36 mouse cellular contexts compared by ENCODE assay signal in the genomic region with DNA sequence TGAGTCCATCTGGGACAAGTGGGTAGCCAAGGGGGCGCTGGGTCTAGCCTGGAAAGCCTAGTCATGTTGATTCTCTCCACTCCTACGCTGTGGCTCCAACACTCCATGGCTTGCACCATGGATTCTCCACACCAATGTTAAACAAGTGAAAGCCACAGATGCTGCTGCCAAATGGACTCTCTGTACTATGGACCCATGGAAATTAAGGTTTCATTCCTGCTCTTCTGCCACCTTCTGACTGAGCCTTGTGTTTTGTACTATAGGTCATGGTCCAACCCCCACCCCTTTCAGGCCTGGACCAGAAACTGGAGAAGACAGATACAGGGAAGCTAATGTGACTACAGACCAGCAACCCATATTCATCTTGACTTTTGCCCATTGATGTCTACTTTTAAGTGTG. TPM values are rescaled to one million over a fixed set of nuclear protein-coding genes. Genes with fewer than 3 reads are reported as not detected.
DNase-seq lines count a peak whose midpoint lies in the region; ATAC-seq and TF ChIP-seq lines count a peak whose summit lies in the region.
"Had no signal": no experiment of that assay in that cellular context is flagged by ENCODE, and none has a peak within 500 bp of the region (broad histone marks: within the 10 kb centered on the region; RNA-seq: fewer than 3 reads in every experiment).

No protein-coding gene starts in this region.

- TF ChIP-seq POLR2A in liver, adult 2 months (IDR thresholded peaks at IDR 0.05; ENCODE audit: extremely low read depth, insufficient read depth, low read length), result no peak

- H3K36me3 ChIP-seq in liver, adult 2 months (ENCODE audit: control insufficient read depth, insufficient read depth, low read length), result no peaks in the 10 kb centered on the region
- no peaks in the 10 kb centered on the region for H3K36me3 ChIP-seq in liver, embryonic 12.5 days
- H3K36me3 ChIP-seq: heart, embryonic 13.5 days; hindbrain, embryonic 15.5 days; limb, embryonic 15.5 days; neural tube, embryonic 12.5 days had no signal

- no peaks in the 10 kb centered on the region for H3K9me3 ChIP-seq in liver, embryonic 12.5 days (replicated peaks)
- H3K9me3 ChIP-seq: heart, embryonic 13.5 days; hindbrain, embryonic 15.5 days; limb, embryonic 15.5 days; neural tube, embryonic 12.5 days had no signal

- TF ChIP-seq CTCF in liver, adult 2 months (IDR thresholded peaks at IDR 0.05; ENCODE audit: low read depth, low read length), result no peak

- WGBS in liver, adult 2 months, result 36% methylated on average over 2 of the region's 2 CpGs
- 73% methylated on average over 2 of the region's 2 CpGs for WGBS in liver, embryonic 12.5 days (ENCODE audit: insufficient replicate concordance)

- ATAC-seq in liver, embryonic 12.5 days, result no peak
- no peak for ATAC-seq in activated CD4-positive, CD25-positive, alpha-beta regulatory T cell, adult 4 months
- ATAC-seq: CD4-positive, CD25-positive, alpha-beta regulatory T cell, adult 4 months; forebrain, embryonic 16.5 days; inflammation-experienced regulatory T-cells, adult 6 months had no signal

- no peaks in the 10 kb centered on the region for H3K27me3 ChIP-seq in liver, adult 2 months (ENCODE audit: control insufficient read depth, insufficient read depth, low read length)
- H3K27me3 ChIP-seq in liver, embryonic 12.5 days (replicated peaks), result no peaks in the 10 kb centered on the region
- H3K27me3 ChIP-seq: heart, embryonic 13.5 days; hindbrain, embryonic 15.5 days; limb, embryonic 15.5 days; neural tube, embryonic 12.5 days had no signal

- H3K4me1 ChIP-seq in liver, adult 2 months (ENCODE audit: control insufficient read depth, insufficient read depth, low read length), result peaks cover 10% of the 10 kb centered on the region
- H3K4me1 ChIP-seq in liver, embryonic 12.5 days, result peaks cover 20% of the 10 kb centered on the region
- H3K4me1 ChIP-seq: heart, embryonic 13.5 days; hindbrain, embryonic 15.5 days; limb, embryonic 15.5 days; neural tube, embryonic 12.5 days had no signal

- peak; percentile 96 for DNase-seq in liver, adult 2 months (ENCODE audit: extremely low read depth, low read depth, low spot score)
- DNase-seq in kidney, adult 9 months, result peak; percentile 93
- peak; percentile 64 for DNase-seq in kidney, postnatal 14 days
- no peak for DNase-seq in cerebellum, postnatal 25 days
- no peak for DNase-seq in gastrocnemius, postnatal 25 days
- DNase-seq: adrenal gland, postnatal 25 days; cerebellum, adult 11-12 months; cerebellum, postnatal 10 days; heart, postnatal 10 days; lung, postnatal 36 days; right cerebral cortex, adult 18-20 months; spleen, adult 18-20 months; thymus, adult 2 months; thymus, postnatal 36 days had no signal

- no peak overlapping the region for H3K4me3 ChIP-seq in liver, adult 2 months (ENCODE audit: insufficient read depth, low read depth, low read length)
- H3K4me3 ChIP-seq in liver, embryonic 12.5 days, result no peak overlapping the region
- H3K4me3 ChIP-seq: erythroblast, embryonic 14.5 days; heart, embryonic 13.5 days; hindbrain, embryonic 15.5 days; limb, embryonic 15.5 days; myocyte; neural tube, embryonic 12.5 days had no signal

- H3K9ac ChIP-seq in liver, adult 2 months (ENCODE audit: low read depth, low read length), result no peak overlapping the region
- no peak overlapping the region for H3K9ac ChIP-seq in liver, embryonic 12.5 days
- H3K9ac ChIP-seq: heart, embryonic 13.5 days; hindbrain, embryonic 15.5 days; limb, embryonic 15.5 days; neural tube, embryonic 12.5 days had no signal

- no peaks in the 10 kb centered on the region for H3K79me2 ChIP-seq in liver, adult 2 months (ENCODE audit: control insufficient read depth, insufficient read depth, low read length)

- no peak overlapping the region for H3K4me2 ChIP-seq in liver, embryonic 12.5 days
- H3K4me2 ChIP-seq: heart, embryonic 13.5 days; hindbrain, embryonic 15.5 days; limb, embryonic 15.5 days; midbrain, embryonic 11.5 days; neural tube, embryonic 12.5 days had no signal

- H3K27ac ChIP-seq in liver, adult 2 months (replicated peaks; ENCODE audit: insufficient read depth, low read depth, low read length), result peak overlapping the region; percentile 84
- H3K27ac ChIP-seq in liver, embryonic 12.5 days, result no peak overlapping the region
- H3K27ac ChIP-seq: heart, embryonic 13.5 days; hindbrain, embryonic 15.5 days; limb, embryonic 15.5 days; neural tube, embryonic 12.5 days had no signal

RNA-seq across cellular contexts. Expression of a gene that starts 12.4 kb away (rescaled TPM):
- total RNA-seq in liver, adult 2 months (2014; rRNA removed), result 35.9 and 37.9 TPM in 2 replicates
- 17.6 and 19.7 TPM in 2 replicates for polyA plus RNA-seq in liver, adult 2 months (2012; rRNA removed)
- polyA plus RNA-seq in liver, embryonic 12.5 days (2016; fragmentation: Nextera tagmentation; extraction: Ambion mirVana), result 103 TPM in 2 replicates
- 10 to 100 TPM; 40.4 to 44.2 TPM for polyA plus RNA-seq in activated CD4-positive, CD25-positive, alpha-beta regulatory T cell, adult 4 months (2017; shearing (Covaris generic))
- 10 to 100 TPM; 53.6 to 54.2 TPM for total RNA-seq in gastrocnemius, postnatal 25 days (2021)

RNA-seq across cellular contexts. Expression of a gene that starts 47.1 kb away (rescaled TPM):
- not detected in 2 replicates for total RNA-seq in liver, adult 2 months (2014; rRNA removed)
- not detected in 2 replicates for polyA plus RNA-seq in liver, adult 2 months (2012; rRNA removed)
- not detected in 2 replicates for polyA plus RNA-seq in liver, embryonic 12.5 days (2016; fragmentation: Nextera tagmentation; extraction: Ambion mirVana)
- polyA plus RNA-seq in activated CD4-positive, CD25-positive, alpha-beta regulatory T cell, adult 4 months (2017; shearing (Covaris generic)), result not detected
- not detected for total RNA-seq in gastrocnemius, postnatal 25 days (2021)
- total RNA-seq: adrenal gland, adult 18-20 months; adrenal gland, postnatal 25 days; gastrocnemius, adult 8-10 months; heart, postnatal 10 days; hematopoietic stem cell, adult 5-6 weeks; layer of hippocampus, postnatal 10 days; midbrain, postnatal 0 days had no signal
- polyA plus RNA-seq: CD4-positive, CD25-positive, alpha-beta regulatory T cell, adult 4 months; embryonic facial prominence, embryonic 14.5 days; erythroblast, embryonic 14.5 days; forebrain, embryonic 11.5 days; forebrain, embryonic 16.5 days; heart, embryonic 13.5 days; inflammation-experienced regulatory T-cells, adult 6 months; liver, embryonic 16.5 days; lung, embryonic 16.5 days; midbrain, embryonic 11.5 days; myocyte; neural tube, embryonic 12.5 days; stomach, embryonic 16.5 days had no signal

RNA-seq across cellular contexts. Expression of a gene that starts 56.2 kb away (rescaled TPM):
- 9.7 and 10.3 TPM in 2 replicates for total RNA-seq in liver, adult 2 months (2014; rRNA removed)
- polyA plus RNA-seq in liver, adult 2 months (2012; rRNA removed), result 2.0 and 2.4 TPM in 2 replicates
- 4.6 and 4.9 TPM in 2 replicates for polyA plus RNA-seq in liver, embryonic 12.5 days (2016; fragmentation: Nextera tagmentation; extraction: Ambion mirVana)
- polyA plus RNA-seq in activated CD4-positive, CD25-positive, alpha-beta regulatory T cell, adult 4 months (2017; shearing (Covaris generic)), result 1 to 10 TPM; 5.1 to 8.3 TPM
- 10 to 100 TPM in 1 of 2 experiments, 1 to 10 TPM in 1; 9.2 to 11.9 TPM for total RNA-seq in gastrocnemius, postnatal 25 days (2021)

Comparison
In these comparisons a context has a peak if more than half of its experiments do, and no peak if none do; other contexts are left out.
1. DNase-seq: peak in liver, adult 2 months (single experiment), kidney, adult 9 months (single experiment) and kidney, postnatal 14 days (single experiment); none in cerebellum, postnatal 25 days (0 of 2) and gastrocnemius, postnatal 25 days (single experiment).